Mouse (Mus musculus): ENCODE results near the gene Tgoln1. TPM values are rescaled to one million over a fixed set of nuclear protein-coding genes. Genes with fewer than 3 reads are reported as not detected.

Tgoln1 gene
- total RNA-seq (2014; fragmentation: Nextera tagmentation) = 22.6 and 29.3 TPM in 2 replicates
- 51.4 and 64.7 TPM in 2 replicates for total RNA-seq (2017)

GRCm38 (mm10) chr6:72616643-72617288 is at the start of gene Tgoln1:
TSS of gene Tgoln1 (minus strand) at chr6:72617000.
- ATAC-seq (replicated peaks; ENCODE audit: low FRiP score, low TSS enrichment, poor library complexity, severe bottlenecking) = peak; percentile 96

GRCm38 (mm10) chr6:72664290-72664689 is 47.5 kb upstream of the Tgoln1 start:
- no peak for ATAC-seq (replicated peaks; ENCODE audit: low FRiP score, low TSS enrichment, poor library complexity, severe bottlenecking)

DNA sequence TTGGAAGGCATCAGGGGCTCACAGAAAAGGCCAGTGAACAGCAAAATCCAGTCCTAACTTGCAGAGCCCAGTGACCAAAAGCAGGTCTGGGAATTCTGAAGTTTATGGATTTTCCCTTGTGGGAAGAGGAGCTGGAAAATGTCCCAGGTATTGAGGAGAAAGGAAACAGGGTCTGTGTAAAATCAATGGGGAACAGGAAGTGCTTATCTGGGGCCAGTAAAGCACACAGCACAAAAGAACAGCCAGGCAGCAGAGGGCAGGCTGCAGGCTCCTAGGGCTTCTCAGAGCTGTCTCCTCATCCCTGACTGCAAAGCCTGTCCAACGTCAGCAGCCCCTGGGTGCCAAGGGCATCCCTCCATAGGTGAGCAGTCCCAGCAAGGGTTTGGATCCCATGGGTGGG is 46.2 kb upstream of the Tgoln1 start:
- no peak for ATAC-seq (replicated peaks; ENCODE audit: low FRiP score, low TSS enrichment, poor library complexity, severe bottlenecking)

DNA sequence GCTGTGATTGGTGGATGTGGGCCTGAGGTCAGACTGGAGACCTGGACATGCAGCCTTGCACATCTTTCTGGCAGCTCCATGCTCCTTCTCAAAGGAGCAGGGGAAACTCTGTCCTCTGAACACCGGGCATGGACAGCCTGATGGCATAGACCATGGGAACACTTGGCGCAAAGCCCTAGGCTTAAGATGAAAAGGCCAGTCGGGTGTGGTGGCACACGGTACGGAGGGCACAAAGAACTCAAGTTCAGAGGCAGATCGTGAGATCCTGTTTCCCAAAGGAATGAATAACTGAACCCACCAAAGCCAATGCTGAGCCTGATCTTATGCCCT is 43.6 kb upstream of the Tgoln1 start:
- ATAC-seq (replicated peaks; ENCODE audit: low FRiP score, low TSS enrichment, poor library complexity, severe bottlenecking) = no peak

GRCm38 (mm10) chr6:72659717-72660390 is 43.1 kb upstream of the Tgoln1 start:
- no peak for ATAC-seq (replicated peaks; ENCODE audit: low FRiP score, low TSS enrichment, poor library complexity, severe bottlenecking)

DNA sequence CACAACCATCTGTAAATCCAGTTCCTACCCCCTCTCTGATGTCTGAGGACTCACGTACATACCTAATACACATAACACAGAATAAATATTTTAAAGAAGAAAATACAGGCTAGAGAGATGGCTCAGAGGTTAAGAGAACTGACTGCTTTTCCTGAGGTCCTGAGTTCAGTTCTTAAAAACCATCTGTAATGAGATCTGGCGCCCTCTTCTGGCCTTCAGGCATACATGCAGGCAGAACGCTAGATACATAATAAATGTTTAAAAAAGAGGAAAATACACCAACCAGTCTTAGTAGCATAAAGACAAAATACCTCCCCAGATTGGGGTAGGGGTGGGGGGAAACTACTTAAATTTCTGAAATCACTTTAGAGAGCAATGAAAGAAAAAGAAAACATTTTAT is 41.2 kb upstream of the Tgoln1 start:
- ATAC-seq (replicated peaks; ENCODE audit: low FRiP score, low TSS enrichment, poor library complexity, severe bottlenecking) = no peak

- no peak for ATAC-seq (replicated peaks; ENCODE audit: low FRiP score, low TSS enrichment, poor library complexity, severe bottlenecking)
Observed at GRCm38 (mm10) chr6:72656053-72656442, 39.2 kb upstream of the Tgoln1 start.

GRCm38 (mm10) chr6:72655309-72656052 is 38.7 kb upstream of the Tgoln1 start:
- ATAC-seq (replicated peaks; ENCODE audit: low FRiP score, low TSS enrichment, poor library complexity, severe bottlenecking) = no peak

DNA sequence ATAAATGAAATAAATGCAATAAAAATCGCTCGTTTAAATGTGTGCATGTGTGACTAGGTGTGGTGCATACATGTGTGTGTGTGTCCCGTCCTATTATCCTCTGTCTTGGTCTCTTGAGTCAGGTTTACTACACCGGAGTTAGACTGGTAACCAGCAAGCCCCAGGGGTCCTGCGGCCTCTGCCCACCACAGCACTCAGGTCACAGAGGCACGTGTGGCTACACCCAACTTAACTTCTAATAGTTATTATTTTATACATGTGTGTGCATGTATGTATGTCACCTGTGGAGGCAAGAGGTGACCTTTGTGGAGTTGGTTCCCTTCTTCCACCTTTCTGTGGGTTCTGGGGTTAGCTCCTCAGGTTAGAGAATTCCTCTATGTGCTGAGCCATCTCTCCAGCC is 37.6 kb upstream of the Tgoln1 start:
- no peak for ATAC-seq (replicated peaks; ENCODE audit: low FRiP score, low TSS enrichment, poor library complexity, severe bottlenecking)

GRCm38 (mm10) chr6:72653419-72653818 is 36.6 kb upstream of the Tgoln1 start:
- ATAC-seq (replicated peaks; ENCODE audit: low FRiP score, low TSS enrichment, poor library complexity, severe bottlenecking) = no peak

DNA sequence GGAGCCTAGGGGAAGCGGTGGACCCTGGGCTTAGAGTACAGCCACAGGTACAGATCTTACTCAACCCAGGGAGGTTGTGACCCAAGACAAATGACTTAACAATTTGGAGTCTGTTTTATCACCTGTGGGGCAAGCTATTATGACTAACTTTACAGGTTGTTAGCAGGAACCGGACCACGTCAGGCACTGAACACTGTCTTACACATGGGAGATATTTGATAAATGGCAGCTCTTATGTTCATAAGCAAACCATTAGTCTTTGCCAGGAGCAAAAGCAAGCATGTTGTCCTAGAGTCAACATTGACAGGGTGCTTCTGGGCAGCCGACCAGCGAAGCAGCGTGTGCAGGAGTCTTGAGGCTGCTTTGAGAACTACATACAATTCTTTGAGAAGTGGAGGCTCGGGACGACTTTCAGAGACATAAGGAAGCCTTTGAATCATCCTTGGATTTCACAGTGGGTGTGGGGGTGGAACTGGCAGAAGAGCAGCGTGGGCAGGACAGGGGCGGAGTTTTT is 33.6 kb upstream of the Tgoln1 start:
- no peak for ATAC-seq (replicated peaks; ENCODE audit: low FRiP score, low TSS enrichment, poor library complexity, severe bottlenecking)

GRCm38 (mm10) chr6:72648002-72648595 is 31.3 kb upstream of the Tgoln1 start:
- no peak for ATAC-seq (replicated peaks; ENCODE audit: low FRiP score, low TSS enrichment, poor library complexity, severe bottlenecking)

GRCm38 (mm10) chr6:72647383-72647820 is 30.6 kb upstream of the Tgoln1 start:
- peak; percentile 80 for ATAC-seq (replicated peaks; ENCODE audit: low FRiP score, low TSS enrichment, poor library complexity, severe bottlenecking)

GRCm38 (mm10) chr6:72645364-72645763 is 28.6 kb upstream of the Tgoln1 start:
- no peak for ATAC-seq (replicated peaks; ENCODE audit: low FRiP score, low TSS enrichment, poor library complexity, severe bottlenecking)

- no peak for ATAC-seq (replicated peaks; ENCODE audit: low FRiP score, low TSS enrichment, poor library complexity, severe bottlenecking)
Observed at GRCm38 (mm10) chr6:72644576-72644975, 27.8 kb upstream of the Tgoln1 start.

DNA sequence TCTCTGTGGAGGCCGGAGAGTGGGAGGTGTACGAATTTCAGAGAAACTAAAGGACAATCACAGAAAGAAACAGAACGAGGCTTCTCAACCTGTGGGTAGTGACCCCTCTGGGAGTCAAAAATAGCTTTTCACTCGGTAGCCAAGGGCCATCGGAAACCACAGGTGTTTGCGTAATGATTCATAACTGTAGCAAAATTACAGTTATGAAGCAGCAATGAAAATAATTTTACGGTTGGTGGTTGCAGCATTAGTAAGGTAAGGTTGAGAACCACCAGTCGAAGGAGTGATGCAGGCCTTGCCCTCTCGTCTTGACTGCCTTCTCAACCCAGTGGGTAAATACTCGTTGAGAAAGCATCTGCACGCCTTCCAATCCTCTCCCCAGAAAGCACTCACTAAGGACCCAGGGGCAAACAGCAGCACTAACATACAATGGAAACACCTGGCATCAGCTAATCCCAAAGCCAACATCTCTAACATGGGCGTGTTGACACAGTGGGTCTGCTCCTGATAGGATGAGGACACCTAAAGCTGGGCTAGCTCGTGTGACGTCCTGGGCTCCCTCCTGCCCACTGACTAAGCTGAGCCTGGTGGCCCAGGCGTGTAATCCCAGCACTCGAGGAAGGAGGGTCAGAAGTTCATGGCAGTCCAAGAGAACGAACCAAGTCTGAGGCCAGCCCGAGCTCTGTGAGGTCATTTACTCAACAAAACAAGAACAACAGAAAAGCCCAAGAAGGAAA is 24.6 kb upstream of the Tgoln1 start:
- ATAC-seq (replicated peaks; ENCODE audit: low FRiP score, low TSS enrichment, poor library complexity, severe bottlenecking) = no peak

GRCm38 (mm10) chr6:72636940-72637339 is 20.1 kb upstream of the Tgoln1 start:
- ATAC-seq (replicated peaks; ENCODE audit: low FRiP score, low TSS enrichment, poor library complexity, severe bottlenecking) = no peak

- ATAC-seq (replicated peaks; ENCODE audit: low FRiP score, low TSS enrichment, poor library complexity, severe bottlenecking) = peak; percentile 62
Observed at GRCm38 (mm10) chr6:72635760-72636431, 19.1 kb upstream of the Tgoln1 start.

DNA sequence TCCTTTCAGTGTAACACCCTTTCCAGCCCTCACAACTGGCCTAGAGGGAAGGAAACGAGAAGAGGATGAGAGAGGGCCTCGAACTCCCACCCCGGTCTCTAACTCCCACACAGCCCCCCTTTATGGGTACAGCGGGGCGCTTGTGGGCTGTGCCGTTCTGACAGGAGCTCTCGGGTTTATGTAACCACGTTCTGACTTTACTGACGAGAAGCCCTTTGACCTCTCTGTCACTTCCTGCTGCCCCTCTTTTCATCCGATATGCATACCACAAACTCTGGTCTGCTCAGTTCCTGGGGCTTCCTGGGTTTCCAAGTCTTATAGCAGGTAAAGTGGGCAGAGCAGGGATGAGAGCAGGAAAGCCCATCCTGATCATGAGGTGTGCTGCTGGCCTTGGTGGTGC is 17.5 kb upstream of the Tgoln1 start:
- no peak for ATAC-seq (replicated peaks; ENCODE audit: low FRiP score, low TSS enrichment, poor library complexity, severe bottlenecking)
